Mouse (Mus musculus) urinary bladder, postnatal 0 days (tissue): ENCODE results near the gene Ltc4s. TPM values are rescaled to one million over a fixed set of nuclear protein-coding genes. Genes with fewer than 3 reads are reported as not detected.

Experiments
- microRNA-seq: library from miRNA; unstranded; fragments of <30 nt; microRNA quantifications from one replicate; pipeline ENCODE4, GENCODE M21; 2016
- polyA plus RNA-seq: library from polyadenylated mRNA; unstranded; fragments of >200 nt; fragmentation: Nextera tagmentation; extraction: Ambion mirVana; gene quantifications from 2 replicates; pipeline ENCODE4 v1.2.1, GENCODE M21; 2015

The Ltc4s gene
- 8.2 and 41.4 TPM in 2 replicates for polyA plus RNA-seq

DNA sequence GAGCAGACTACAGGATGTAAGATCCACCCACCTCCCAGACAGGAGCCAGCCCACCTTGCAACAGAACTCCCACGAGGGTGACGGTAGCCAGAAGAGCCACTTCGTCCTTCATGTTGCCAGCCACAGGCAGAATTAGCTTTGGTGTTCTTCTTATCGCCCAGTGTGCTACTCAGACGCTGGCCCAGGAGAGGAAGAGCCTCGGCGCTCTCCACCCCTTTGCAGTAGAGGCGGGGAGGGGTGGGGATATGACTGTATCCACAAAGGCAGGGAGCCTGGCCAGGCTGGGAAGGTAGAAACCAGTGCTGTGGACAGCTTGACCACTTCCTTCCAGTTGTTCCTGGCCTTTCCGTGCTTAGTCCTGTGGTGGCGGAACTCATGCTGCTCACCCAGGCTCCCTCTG is at the start of gene Ltc4s:
Gene Ltc4s (minus strand): TSS at position 293 of the 400 bp plus-strand sequence.

GRCm38 (mm10) chr11:50210505-50211151 is 27.8 kb downstream of the Ltc4s start, which contains the start of the genes Sqstm1 and Mgat4b:
Gene Sqstm1 (minus strand): TSS chr11:50210827.
Gene Mgat4b (plus strand): TSS chr11:50210890.

Small RNA genes within 50 kb of the gene (microRNA-seq; reads per million reads assigned to microRNA genes)
- gene Mir6919 = not detected

Other genes starting within 250 kb of the Ltc4s start
- 39.7 and 40.9 TPM in 2 replicates for gene Rnf130, start 213.3 kb downstream of the Ltc4s start, polyA plus RNA-seq
- gene Tbc1d9b, start 107.2 kb downstream of the Ltc4s start, polyA plus RNA-seq = 21.1 and 23.4 TPM in 2 replicates
- gene Mrnip, start 64.2 kb downstream of the Ltc4s start, polyA plus RNA-seq = 5.9 and 6.4 TPM in 2 replicates
- gene Sqstm1, start 27.8 kb downstream of the Ltc4s start, polyA plus RNA-seq = 229 and 266 TPM in 2 replicates
- 23.9 and 25.8 TPM in 2 replicates for gene Mgat4b, start 27.7 kb downstream of the Ltc4s start, polyA plus RNA-seq
- gene Maml1, start 53.7 kb upstream of the Ltc4s start, polyA plus RNA-seq = 2.7 and 3.1 TPM in 2 replicates
- 179 and 207 TPM in 2 replicates for gene Canx, start 87.1 kb upstream of the Ltc4s start, polyA plus RNA-seq
- gene Cby3, start 115.8 kb upstream of the Ltc4s start, polyA plus RNA-seq = 0.31 and 0.45 TPM in 2 replicates
- gene Hnrnph1, start 138.4 kb upstream of the Ltc4s start, polyA plus RNA-seq = 123 and 133 TPM in 2 replicates
- 19.7 and 19.9 TPM in 2 replicates for gene Rufy1, start 192.5 kb upstream of the Ltc4s start, polyA plus RNA-seq